Mouse (Mus musculus): Measurements from ENCODE around the gene Ltbp2. TPM values are rescaled to one million over a fixed set of nuclear protein-coding genes. Genes with fewer than 3 reads are reported as not detected.

Gene Ltbp2
- polyA plus RNA-seq, 1 experiment, result 2.1 TPM

DNA sequence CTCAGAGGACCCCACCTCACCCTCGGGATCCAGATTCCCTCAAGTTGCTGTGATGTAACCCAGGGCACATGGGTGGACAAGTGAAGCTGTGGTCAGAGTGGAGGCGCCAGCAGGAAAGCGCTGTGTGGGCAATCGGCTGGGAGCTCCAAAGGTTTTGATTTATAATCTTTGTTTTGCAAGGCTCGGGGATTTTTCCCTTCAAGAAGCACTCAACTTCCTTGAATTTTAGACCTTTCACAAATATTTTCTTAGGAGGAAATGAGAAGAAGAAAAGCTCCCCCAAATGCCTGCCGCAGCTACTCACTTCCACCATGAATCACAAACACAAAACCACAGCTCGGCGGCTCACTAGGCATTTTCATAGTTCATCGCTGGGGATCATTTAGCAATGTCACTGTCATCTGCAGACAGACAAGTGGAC is 29.7 kb downstream of the Ltbp2 start:
- WGBS, result 27% methylated on average over 9 of the region's 9 CpGs
- no peak for DNase-seq (ENCODE audit: low read depth, low spot score)

DNA sequence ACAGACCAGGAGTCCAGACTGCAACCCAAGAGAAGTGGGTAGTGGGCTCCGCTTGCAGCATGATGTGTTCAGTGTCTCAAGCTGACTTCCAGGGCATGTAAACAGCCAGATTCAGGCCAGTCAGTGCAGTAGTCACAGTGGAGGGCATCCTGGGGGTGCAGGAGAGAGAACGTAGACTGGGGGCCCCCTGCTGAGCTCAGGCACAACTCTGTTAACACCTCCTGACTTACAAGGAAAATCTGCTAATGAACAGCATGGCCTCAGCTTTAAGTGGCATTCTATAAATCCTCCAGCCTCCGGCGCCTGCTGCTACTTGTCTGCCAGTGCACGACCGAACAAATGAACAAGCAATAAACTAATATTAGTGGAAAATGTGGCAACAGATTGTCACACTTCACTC is 33.6 kb downstream of the Ltbp2 start:
- WGBS, result 90% methylated on average over 6 of the region's 6 CpGs
- DNase-seq (ENCODE audit: low read depth, low spot score), result no peak

DNA sequence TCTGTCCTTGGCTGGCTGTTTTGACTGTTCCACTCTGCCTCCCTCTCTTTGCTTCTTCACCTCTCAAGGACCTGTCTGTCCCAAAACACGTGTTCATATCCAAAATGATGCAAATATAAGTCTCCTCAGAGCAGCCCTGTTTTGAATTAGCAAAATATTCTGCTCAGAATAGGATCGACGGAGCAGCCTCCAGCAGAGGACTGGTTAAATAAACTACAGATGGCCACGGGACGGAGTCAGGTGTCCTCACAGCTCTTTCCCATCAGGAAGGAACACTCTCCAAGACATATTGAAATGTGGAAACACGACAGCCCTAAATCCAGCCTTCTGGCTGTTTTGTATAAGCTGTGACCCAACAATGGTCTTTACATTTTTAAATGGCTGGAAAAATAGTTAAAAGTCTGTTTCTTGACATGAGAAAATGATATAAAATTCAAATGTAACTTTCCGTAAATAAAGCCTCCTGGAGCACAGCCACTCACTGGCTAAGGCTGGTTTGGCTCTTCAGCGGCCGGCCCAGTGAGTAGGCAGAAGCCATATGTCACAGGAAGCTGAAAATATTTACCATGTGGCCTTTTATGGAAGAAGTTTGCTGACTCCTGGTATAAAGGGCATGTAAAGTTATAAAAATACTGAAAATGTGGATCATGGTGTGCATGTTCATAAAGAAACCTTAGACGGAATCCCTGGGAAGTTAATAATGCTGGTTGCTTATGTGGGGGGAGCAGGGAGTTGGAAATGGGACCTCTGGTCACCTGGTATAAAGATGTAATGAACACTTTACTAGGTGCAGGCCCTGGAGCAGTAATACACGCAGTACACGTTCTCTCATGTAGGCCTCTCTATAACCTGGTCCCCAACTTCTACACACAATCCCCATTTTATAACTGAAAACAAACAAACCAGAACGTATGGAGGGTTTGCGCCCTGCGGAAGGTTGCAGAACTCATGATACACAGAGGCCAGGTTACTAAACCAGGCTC is 34.9 kb downstream of the Ltbp2 start:
- no peak for DNase-seq (ENCODE audit: low read depth, low spot score)
- 72% methylated on average over 15 of the region's 15 CpGs for WGBS

DNA sequence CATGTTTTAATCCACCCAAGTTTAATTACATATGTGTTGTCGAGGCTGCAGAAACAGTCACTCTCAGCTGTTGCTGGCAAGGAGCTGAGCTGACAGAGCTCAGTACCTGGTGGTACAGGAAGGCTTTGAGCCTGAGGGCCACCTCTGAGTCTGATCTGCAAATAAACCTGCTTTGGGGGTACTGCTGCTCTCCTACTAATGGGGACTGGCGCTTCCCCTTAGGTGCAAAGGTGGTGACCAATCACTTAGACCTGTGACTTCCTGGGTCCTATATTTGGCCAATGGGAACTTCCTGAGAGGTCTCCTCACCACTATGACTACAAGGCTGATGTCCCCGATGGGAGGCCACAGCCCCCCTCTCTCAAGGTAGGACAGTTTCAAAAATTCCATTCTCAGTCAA is 35.6 kb downstream of the Ltbp2 start:
- no peak for DNase-seq (ENCODE audit: low read depth, low spot score)
- WGBS, result 73% methylated on average over 3 of the region's 3 CpGs

DNA sequence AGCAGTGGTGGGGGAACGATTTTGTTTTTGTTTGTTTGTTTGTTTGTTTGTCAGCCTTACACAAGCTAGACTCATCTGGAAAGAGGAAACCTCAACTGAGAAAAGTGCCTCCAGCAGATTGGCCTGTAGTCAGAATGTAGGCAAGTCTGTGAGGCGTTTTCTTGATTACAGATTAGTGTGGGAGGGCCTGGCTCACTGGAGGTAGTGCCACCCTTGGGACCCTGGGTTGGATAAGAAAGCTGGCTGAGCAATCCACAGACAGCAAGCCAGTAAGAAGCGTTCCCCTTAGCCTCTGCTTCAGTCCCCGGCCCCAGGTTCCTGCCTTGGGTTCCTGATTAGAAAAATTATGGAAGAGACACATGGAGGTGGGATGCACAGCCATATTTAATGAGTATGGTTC is 36.4 kb downstream of the Ltbp2 start:
- 79% methylated on average over 4 of the region's 4 CpGs for WGBS
- no peak for DNase-seq (ENCODE audit: low read depth, low spot score)

DNA sequence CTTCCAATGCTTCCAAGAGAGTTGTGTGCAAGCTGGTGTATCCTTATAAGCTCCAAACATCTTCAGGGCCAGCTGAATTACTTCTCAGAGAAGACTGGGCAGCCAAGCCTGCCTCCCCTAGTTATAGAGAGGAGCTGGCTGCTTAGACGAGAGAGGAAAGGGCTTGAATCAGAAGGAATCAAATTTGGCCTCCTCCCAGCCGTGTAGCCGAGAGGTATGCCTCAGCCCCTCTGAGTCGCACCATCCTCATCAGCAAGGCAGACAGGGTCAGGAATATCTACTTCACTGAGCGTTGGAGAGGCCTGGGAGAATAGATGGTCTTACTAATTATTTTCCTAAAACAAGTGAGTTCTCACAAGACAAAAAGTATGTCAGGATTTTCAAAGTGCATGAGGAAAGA is 40.7 kb downstream of the Ltbp2 start:
- WGBS, result 81% methylated on average over 5 of the region's 5 CpGs
- no peak for DNase-seq (ENCODE audit: low read depth, low spot score)

DNA sequence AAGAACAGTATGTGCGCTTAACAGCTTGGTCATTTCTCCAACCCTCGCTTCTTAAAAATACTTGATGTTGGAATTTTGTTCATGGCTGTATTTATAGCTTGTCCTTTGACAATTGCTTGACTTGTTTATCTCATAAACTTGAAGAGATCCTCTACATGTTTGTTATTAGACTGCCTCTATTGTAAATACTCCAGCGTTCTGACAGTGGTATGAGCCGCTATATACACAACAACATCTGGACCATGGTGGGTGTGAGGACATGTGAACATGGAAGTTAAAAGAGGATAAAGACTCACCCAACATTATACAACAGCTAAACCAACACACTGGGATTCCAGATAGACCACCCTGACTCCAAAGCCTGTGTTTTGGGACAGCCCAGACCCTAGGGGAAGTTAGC is 41.6 kb downstream of the Ltbp2 start:
- 74% methylated on average over 4 of the region's 4 CpGs for WGBS
- no peak for DNase-seq (ENCODE audit: low read depth, low spot score)

DNA sequence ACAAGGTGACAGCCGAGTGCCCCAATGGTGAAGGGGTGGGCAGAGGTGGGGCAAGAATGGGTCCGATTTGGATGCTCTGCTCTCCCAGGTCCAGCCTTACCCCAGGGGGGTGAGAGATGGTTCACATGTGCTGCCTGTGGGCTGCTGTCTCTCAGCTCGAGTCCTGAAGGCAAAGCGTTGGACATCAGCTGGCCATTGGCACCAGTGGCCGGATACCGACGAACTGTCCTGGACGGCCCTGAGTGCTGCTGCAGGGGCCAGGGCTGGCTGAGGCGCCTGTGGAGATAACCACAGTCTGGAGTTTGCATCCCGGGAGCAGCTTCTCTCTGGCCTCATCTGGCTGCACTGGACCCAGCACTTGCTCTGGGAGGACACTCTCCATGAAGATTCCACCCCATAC is 44.7 kb downstream of the Ltbp2 start:
- no peak for DNase-seq (ENCODE audit: low read depth, low spot score)
- 78% methylated on average over 10 of the region's 10 CpGs for WGBS

DNA sequence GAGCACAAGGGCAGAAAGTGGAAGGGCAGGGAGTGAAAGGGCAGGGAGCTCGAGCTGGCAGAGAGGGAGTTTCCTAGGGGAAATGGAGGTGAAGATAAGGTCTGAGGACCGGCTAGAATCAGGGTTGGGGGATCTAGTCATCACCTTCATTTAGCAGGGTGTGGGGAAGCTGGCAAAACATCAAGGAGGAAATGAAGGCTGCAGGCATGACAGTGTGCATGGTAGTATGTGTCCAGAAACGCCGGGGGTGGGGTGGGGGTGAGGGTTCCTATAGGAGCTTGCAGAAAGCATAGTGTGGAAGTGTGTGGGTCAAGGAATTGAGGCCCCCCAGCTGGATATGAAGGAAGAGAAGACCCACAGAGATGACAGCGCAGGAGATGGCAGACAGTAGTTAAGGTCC is 45.2 kb downstream of the Ltbp2 start:
- DNase-seq (ENCODE audit: low read depth, low spot score), result no peak

DNA sequence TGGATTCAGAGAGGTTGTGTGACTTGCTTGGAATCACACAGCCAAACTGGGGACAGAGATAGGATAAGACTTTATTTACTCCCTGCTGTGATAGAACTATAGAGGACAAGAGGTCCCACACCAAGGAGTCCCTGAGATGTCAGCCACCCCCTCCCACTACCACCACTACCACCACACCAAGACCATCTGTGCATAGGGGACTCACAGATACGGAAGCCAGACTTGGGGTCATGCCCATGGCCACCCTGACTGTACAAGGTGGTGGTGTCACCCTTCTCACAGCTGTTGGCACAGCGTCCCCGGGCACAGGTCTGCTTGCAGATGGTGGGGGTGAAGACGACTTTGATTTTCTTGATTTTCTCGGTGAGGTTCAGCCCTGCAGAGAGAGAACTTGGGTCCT is 45.9 kb downstream of the Ltbp2 start:
- WGBS, result 87% methylated on average over 5 of the region's 5 CpGs
- no peak for DNase-seq (ENCODE audit: low read depth, low spot score)

More for the DNA sequence above, 45.2 kb downstream of the Ltbp2 start:
- WGBS, result 51% methylated on average over 5 of the region's 5 CpGs

DNA sequence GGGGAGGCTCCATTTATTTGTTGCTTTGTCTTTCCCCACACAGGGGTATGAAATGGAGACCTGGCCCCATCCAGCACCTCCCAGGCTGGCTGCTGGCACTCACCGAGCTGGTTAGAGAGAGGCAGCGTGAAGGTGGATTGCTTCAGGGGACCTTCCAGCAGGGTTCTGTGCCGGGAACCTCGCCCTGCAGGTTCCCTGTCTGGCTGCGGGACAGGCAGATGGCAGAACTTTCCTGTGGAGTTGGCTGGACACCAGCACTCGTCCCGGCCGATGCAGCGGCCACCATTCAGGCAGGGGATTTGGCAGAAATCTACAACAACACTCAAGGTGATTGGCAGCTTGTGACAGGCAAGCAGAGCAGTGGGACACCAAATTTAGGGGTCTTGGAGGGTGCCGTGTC is 46.4 kb downstream of the Ltbp2 start:
- no peak for DNase-seq (ENCODE audit: low read depth, low spot score)

DNA sequence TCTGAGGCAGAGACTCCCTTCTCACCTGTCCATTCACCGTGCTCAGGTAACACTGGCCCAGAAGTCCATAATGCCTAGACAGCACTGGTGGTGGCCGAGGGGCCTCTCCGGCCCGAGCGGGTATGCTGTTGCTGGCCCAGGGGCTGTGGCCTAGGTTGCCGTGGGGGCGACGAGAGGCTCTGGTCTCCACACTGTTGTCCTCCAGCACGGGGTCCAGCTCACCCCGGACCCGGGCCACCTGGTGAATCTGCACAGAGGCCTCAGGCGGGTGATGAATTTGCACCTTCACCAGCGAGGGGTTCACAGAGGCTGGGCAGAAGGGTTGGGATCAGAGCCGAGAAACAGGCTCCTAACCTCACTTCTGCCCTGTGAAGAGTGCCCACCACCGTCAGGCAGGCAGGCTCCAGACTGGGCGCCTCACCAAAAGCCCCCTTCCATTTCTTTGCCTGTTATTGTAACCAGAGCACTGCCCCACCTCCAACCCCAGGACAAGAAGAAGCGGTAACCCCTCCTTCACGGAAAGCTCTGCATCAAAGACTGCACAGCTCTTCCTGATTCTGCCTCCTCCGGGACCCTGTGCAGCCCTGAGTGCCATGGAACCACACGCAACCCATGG is 47.1 kb downstream of the Ltbp2 start:
- DNase-seq (ENCODE audit: low read depth, low spot score), result no peak
- 83% methylated on average over 20 of the region's 20 CpGs for WGBS

More for the DNA sequence above, 46.4 kb downstream of the Ltbp2 start:
- 58% methylated on average over 10 of the region's 10 CpGs for WGBS

DNA sequence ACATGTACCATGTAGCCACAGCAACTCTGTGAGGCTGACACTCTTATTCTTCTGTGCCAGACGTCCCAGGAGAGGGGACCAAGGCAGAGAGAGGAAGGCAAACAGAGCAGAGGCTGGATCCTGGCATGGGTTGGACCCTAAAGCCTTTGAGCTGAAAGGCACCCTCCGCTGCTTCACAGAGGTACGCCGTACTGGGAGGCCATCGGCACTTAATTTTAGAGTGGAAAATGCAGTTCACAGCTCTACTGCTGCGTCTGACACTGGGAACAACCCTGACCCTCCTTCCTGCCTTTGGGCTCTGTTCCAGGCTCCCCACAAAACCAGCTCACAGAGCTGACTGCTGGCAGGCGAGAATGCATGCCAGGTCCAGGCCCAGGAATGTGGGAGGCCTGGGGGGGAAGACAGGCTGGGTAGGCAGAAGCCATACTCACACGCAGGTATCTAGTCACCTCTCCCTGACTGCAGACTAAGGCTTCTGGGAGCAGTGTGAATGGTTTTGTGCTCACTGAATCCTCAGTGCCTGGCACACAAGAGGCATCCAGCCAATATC is 48.9 kb downstream of the Ltbp2 start:
- DNase-seq (ENCODE audit: low read depth, low spot score), result no peak
- 52% methylated on average over 8 of the region's 8 CpGs for WGBS

DNA sequence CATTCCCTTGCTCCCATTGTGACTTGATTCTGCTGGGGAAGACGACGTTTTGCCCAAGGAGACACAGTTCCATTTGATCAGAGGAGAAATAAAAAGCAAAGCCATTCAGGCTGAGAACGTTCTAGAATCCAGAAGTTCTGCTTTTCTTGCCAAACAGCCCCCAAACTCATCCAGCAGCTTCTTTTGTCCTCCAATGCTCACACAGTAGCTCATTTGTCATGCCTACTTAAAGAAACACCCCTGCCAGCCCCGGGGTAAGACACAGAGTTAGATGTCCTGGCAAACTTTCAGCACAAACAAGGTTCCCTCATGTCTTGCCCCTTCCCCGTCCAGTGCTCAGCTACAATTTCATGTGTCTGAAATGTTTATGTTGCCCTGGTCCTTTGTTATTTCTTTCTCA is 52.1 kb downstream of the Ltbp2 start:
- 63% methylated on average over 5 of the region's 5 CpGs for WGBS

DNA sequence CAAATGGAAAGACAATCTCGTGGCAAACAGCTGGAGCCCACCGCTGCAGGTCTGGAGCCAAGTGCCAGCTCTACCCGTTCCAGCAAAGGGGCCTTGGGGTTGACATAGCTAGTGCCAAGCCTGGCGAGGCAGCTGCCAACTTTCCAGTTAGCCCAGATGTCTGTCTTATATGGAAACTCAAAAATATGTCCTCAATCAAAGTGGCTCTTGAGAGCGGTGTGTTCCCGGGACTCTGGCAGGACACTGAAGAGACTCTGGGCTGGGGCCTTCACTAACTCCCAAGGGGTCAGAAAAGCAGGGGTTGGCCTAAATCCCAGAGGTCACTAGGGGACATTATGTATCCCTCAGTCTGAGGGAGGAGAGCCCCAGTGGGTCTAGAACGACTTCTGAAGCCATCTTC is 52.7 kb downstream of the Ltbp2 start:
- WGBS, result 70% methylated on average over 7 of the region's 7 CpGs
- DNase-seq (ENCODE audit: low read depth, low spot score), result no peak

More for the DNA sequence above, 52.1 kb downstream of the Ltbp2 start:
- DNase-seq (ENCODE audit: low read depth, low spot score), result no peak

DNA sequence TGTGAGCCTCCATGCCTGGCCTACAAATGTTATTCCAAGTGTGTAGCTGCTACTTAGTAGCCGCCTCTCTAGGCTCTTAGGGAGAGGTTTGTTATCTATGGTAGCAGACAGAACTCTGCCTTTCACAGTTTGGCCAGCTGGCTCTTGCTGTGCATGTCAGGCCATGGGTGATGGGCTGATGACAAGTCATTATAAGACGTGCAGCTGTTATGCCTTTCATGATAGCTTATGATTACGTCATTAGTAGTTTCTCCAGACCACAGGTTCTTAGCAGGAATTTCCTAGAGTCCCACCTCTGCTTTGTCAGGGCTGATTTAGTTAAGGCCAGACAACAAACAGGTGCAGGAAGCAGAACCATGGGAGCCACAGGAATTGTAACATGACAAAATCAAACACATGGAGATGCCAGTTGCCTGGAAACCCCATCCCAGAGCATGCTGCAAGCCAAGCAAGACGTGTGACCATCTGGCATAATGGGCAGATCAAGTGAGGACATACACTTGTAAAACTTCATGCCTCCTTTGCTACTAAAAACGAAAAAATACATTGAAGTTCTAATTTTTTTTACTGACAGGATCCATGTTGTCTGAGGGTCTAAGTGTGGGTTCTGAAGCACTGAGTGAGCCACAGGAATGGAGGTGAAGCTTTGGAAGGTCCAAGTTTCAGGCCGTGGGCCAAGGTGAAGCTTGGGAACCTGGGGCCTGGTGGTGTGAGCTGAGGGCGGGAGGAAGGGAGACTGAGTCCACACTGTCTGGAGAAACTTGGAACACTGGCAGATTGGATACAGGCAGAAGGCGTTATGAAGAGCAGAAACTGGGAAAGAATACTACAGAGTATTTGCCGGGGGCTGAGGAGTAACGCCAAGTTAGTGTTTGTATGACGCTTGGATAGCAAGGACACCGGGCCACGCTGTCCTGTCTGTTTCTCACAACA is 56.8 kb downstream of the Ltbp2 start:
- no peak for DNase-seq (ENCODE audit: low read depth, low spot score)
- 87% methylated on average over 13 of the region's 13 CpGs for WGBS

DNA sequence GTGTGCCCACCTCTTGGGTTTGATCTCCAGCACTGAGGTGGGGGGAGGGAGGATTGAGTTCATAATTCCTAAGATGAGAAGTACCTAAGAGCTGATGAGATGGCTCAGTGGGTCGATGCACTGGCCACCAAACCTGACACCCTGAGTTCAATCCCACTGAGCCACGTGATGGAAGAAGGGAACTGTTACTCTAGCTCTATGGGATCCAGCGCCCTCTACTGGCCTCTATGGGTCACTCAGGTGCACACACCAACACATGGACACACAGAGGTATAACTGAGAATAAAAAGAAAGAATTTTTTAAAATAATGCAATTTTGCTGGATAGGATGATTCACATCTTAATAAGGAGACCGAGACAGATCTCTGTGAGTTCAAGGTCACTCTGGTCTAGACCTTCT is 57.8 kb downstream of the Ltbp2 start:
- no peak for DNase-seq (ENCODE audit: low read depth, low spot score)
- WGBS, result 69% methylated on average over 4 of the region's 4 CpGs

DNA sequence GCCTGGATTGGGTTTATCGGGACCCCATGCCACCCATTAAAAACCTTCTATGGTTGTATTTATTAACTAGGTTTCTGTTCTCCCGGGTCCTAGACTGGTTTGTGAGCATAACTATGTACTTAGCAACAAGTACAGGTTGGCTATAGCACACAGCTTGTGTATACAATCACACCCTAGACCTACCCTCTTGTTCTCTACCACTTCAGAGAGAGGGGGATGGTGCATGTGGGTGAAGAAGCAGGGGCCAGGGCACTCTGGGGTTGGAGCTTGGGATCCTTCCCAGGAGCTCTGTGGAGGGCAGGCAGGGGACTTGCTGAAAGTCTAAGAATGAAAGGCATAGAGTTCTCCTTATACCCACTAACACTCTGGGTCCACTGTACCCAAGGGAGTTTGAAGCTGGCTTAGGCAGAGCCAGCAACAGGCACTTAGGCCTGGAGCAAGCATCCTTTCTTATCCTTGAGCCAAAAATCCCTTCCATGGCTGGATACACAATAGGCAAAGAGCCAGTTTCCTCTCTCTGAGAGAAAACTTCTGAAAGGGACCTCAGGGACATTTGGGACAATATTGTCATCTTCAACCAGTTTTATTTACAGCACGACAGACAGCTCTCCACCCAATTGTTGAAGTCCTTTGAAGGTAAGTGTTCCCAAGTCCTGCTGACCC is 61.5 kb downstream of the Ltbp2 start:
- no peak for DNase-seq (ENCODE audit: low read depth, low spot score)
- 48% methylated on average over 3 of the region's 3 CpGs for WGBS

DNA sequence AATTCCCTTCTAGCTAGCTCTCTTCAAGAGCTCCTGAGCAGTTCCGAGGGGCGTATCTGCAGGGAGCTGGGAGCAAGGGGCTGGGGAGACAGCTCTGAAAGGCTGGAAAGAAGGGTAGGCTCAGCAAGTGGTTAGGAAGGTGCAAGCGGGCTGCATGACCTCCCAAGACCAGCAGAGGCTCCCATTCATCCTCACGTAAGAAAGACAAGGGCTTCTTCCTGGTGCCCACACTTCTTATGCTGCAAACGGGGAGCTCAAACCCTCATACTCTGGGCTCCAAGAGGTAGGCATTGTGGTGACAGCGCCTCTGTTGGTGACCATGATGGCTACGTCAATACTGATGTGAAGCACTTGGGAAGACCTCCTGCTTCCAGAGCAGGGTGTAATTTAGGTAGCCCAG is 62.6 kb downstream of the Ltbp2 start:
- no peak for DNase-seq (ENCODE audit: low read depth, low spot score)
- 73% methylated on average over 7 of the region's 7 CpGs for WGBS
